Mouse (Mus musculus) hindbrain, embryonic 14.5 days (tissue): ENCODE results near the gene Syk. TPM values are rescaled to one million over a fixed set of nuclear protein-coding genes. Genes with fewer than 3 reads are reported as not detected.

Experiments used
- ATAC-seq: fragments of 200-750 bp; cut with Nextera tagmentation; 2 replicates; pipeline ENCODE4 v1.8.0; 2017; ENCODE audit warnings: moderate number of reproducible peaks, mild to moderate bottlenecking, moderate TSS enrichment, moderate library complexity; ENCODE audit not compliant: low FRiP score
- DNase-seq: peaks from one replicate; pipeline ENCODE4 v3.0.0-alpha.2; 2015; ENCODE audit warnings: low spot score
- H3K27ac ChIP-seq: fragments of 300-500 bp; sonication (generic); 2 replicates; pipeline ENCODE4 v1.5.1; 2014; ENCODE audit warnings: mild to moderate bottlenecking, moderate library complexity
- H3K27me3 ChIP-seq: fragments of 300-500 bp; sonication (generic); 2 replicates; pipeline ENCODE4 v1.6.1; 2014; ENCODE audit warnings: mild to moderate bottlenecking, low read length, mixed read lengths; ENCODE audit not compliant: control insufficient read depth, insufficient read depth
- H3K36me3 ChIP-seq: fragments of 300-500 bp; sonication (generic); replicated peaks from 2 replicates; pipeline ENCODE4 v1.6.1; 2014; ENCODE audit not compliant: control insufficient read depth, insufficient read depth
- H3K4me1 ChIP-seq: fragments of 300-500 bp; sonication (generic); replicated peaks from 2 replicates; pipeline ENCODE4 v1.6.1; 2014; ENCODE audit warnings: antibody characterized with exemption, low read length, mixed read lengths; ENCODE audit not compliant: control insufficient read depth, insufficient read depth
- H3K4me2 ChIP-seq: fragments of 300-500 bp; sonication (generic); replicated peaks from 2 replicates; pipeline ENCODE4 v1.6.1; 2014; ENCODE audit warnings: mild to moderate bottlenecking, moderate library complexity
- H3K4me3 ChIP-seq: fragments of 300-500 bp; sonication (generic); replicated peaks from 2 replicates; pipeline ENCODE4 v1.5.1; 2014; ENCODE audit warnings: mild to moderate bottlenecking, low read length
- H3K9ac ChIP-seq: fragments of 300-500 bp; sonication (generic); 2 replicates; pipeline ENCODE4 v1.6.1; 2014
- H3K9me3 ChIP-seq: fragments of 300-500 bp; sonication (generic); 2 replicates; pipeline ENCODE4 v1.6.1; 2016; ENCODE audit warnings: low read length; ENCODE audit not compliant: control insufficient read depth
- WGBS: fragments of 180-500 bp; shearing (Covaris S2); extraction: QIAGEN DNeasy Blood & Tissue Kit; methylation state at CpG from one replicate; pipeline ENCODE4 v1.1.7; 2014; 5-methylcytosine and 5-hydroxymethylcytosine counted together
- polyA plus RNA-seq: library from polyadenylated mRNA; unstranded; fragments of >200 nt; fragmentation: Nextera tagmentation; extraction: Ambion mirVana; gene quantifications from 2 replicates; pipeline ENCODE4 v1.2.1, GENCODE M21; 2014

Syk gene
- polyA plus RNA-seq, 1 experiment from 2014 or later = 2.0 TPM

DNA sequence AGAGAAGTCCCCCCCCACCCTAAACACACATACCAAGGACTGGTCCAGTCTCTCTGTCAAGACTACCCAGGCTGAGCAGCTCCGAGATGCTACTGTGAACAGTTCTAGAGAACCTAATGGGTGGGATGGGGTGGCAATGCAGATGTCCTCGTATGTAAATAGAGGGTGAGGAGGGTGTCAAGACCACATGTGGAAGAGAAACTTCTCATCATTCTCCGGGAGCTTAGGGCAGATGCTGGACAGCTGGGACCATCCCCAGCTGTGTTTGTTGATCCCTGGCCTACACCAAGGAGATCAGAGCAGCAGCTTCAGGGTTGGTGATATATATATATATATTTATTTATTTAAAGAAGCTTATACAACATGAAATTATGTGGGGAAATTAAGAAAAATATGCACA lies 22.0 kb downstream of the Syk start:
- ATAC-seq = no peak
- H3K27ac ChIP-seq = no peak overlapping the region
- no peak overlapping the region for H3K9ac ChIP-seq
- H3K36me3 ChIP-seq = no peaks in the 10 kb centered on the region
- H3K27me3 ChIP-seq = no peaks in the 10 kb centered on the region
- H3K9me3 ChIP-seq = no peaks in the 10 kb centered on the region
- no peak overlapping the region for H3K4me3 ChIP-seq
- 91% methylated on average over 3 of the region's 3 CpGs for WGBS
- no peaks in the 10 kb centered on the region; the same call in 1 of the 2 replicates for H3K4me1 ChIP-seq
- no peak for DNase-seq
- no peak overlapping the region for H3K4me2 ChIP-seq

DNA sequence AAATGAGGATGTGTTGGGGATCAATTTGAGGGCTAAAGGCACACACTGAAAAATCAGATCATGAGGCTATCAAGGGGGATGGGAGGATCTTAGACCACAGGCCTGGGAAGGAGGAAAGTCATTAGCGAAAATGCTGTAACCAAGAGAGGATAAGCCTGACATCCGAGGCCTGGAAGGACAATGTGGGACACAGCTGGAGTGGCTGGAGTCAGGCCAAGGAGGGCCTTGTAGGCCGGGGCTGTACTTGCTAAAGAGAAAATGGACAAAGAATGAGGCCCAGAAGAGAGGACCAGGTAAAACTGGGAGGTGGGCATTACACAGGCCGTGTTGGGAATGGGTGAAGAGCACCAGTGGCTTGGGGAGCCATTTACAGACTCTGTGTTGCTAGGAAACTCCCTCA lies 22.9 kb downstream of the Syk start:
- Histone ChIP-seq H3K27ac (no peak overlapping the region), H3K9me3 (no peaks in the 10 kb centered on the region), H3K9ac (no peak overlapping the region), H3K4me3 (no peak overlapping the region), H3K27me3 (no peaks in the 10 kb centered on the region), H3K36me3 (no peaks in the 10 kb centered on the region), H3K4me1 (no peaks in the 10 kb centered on the region; the same call in 1 of the 2 replicates), H3K4me2 (no peak overlapping the region)
- DNase-seq = no peak
- 82% methylated on average over 4 of the region's 4 CpGs for WGBS
- no peak for ATAC-seq

DNA sequence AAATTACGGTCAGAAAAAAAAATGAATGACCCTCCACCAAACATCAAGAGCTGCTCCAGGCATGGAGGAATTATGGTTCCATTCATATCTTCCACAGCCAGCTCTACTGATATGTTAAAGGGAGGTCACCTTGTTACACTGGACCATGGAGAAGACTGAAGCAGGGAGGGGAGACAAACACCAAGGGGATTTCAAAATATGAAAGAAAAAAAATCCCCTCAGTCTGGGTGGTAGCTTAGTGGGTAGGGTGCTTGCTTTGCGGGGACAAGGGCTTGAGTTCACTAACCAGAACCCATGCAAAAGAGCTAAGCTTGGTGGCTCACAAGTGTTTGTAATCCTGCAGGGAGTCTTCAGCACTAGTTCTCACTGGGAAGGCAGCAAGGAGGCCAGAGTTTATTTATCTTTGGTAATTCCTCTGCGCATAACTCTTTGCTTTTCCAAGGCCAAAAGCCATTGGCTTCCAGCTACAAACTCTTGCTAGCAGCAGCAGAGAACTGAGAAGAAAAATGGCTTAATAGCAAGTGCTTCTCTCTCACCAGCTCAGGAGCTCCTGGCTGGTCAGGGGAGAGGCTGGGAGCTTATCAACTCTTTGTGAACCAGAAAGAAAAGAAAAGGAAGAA lies 23.8 kb downstream of the Syk start:
- H3K36me3 ChIP-seq = no peaks in the 10 kb centered on the region
- no peak overlapping the region for H3K9ac ChIP-seq
- ATAC-seq (no peak), DNase-seq (no peak)
- H3K9me3 ChIP-seq = no peaks in the 10 kb centered on the region
- H3K4me1 ChIP-seq = no peaks in the 10 kb centered on the region; the same call in 1 of the 2 replicates
- no peaks in the 10 kb centered on the region for H3K27me3 ChIP-seq
- no peak overlapping the region for H3K4me2 ChIP-seq
- H3K27ac ChIP-seq = no peak overlapping the region
- 93% methylated on average over 3 of the region's 3 CpGs for WGBS
- no peak overlapping the region for H3K4me3 ChIP-seq

DNA sequence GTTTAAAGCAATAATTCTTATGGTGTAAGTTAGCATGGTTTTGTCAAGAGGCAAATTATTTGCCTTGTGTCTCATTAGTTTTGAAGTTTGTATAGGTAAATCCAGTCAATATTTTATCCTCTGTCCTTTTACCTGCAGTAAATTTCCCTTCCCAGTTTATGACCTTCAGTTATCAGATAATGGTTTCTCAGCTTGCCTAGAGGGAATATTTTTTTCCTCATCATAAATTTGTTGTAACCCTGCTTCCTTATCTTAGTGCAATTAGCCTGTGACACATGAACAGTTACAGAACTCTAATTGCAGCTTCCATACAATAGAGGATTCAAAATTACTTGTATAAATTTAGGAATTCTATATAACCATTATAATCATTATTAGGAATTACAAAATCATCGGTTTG lies 25.0 kb downstream of the Syk start:
- WGBS = 93% methylated on average over 1 of the region's 1 CpGs
- DNase-seq (no peak), ATAC-seq (no peak)
- H3K9ac ChIP-seq = no peak overlapping the region
- no peak overlapping the region for H3K4me2 ChIP-seq
- H3K4me1 ChIP-seq = no peaks in the 10 kb centered on the region; the same call in 1 of the 2 replicates
- no peaks in the 10 kb centered on the region for H3K27me3 ChIP-seq
- no peaks in the 10 kb centered on the region for H3K36me3 ChIP-seq
- H3K9me3 ChIP-seq = no peaks in the 10 kb centered on the region
- no peak overlapping the region for H3K4me3 ChIP-seq
- no peak overlapping the region for H3K27ac ChIP-seq

DNA sequence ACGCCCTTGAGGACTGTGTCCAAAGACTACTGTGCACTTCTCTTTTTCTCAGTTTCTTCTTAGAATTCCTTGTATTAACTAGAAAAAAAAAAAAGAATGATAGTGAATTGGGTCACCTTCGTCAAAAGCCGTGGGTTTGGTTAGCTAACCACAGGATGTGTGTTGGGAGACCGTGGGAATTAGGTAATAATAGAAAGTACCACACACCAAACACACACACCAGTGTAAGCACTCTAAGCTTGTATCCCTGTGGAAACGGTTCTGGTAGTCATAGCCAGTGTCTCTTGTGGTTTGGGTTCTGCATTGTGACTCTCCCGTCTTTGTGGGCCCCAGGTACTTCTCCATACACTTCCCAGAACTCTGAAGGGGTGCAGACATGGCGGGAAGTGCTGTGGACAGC lies 27.5 kb downstream of the Syk start:
- Histone ChIP-seq H3K4me2 (no peak overlapping the region), H3K27me3 (no peaks in the 10 kb centered on the region), H3K4me3 (no peak overlapping the region), H3K36me3 (no peaks in the 10 kb centered on the region), H3K9me3 (no peaks in the 10 kb centered on the region), H3K9ac (no peak overlapping the region), H3K4me1 (no peaks in the 10 kb centered on the region), H3K27ac (no peak overlapping the region)
- DNase-seq (no peak), ATAC-seq (no peak)
- 92% methylated on average over 7 of the region's 7 CpGs for WGBS

DNA sequence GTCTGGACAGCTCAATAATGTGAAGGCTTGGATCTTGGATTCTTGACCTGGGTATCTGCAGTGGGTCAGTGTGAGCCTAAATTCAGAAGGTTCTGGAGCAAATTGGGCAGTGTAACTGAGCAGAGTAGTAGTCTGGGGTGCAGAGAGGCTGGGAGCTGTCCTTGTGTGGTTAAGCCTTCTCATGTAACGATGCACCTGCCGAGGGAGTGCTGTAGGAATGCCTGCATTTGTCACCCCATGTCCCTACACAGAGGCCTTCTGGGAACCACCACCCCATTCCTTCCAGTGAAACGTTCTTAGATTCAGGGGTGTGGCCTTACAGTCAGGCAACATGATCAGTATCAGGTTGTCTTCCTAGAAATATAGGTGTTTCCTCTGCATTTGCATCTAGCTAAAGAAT lies 30.3 kb downstream of the Syk start:
- H3K4me3 ChIP-seq = no peak overlapping the region
- no peaks in the 10 kb centered on the region for H3K36me3 ChIP-seq
- no peaks in the 10 kb centered on the region for H3K27me3 ChIP-seq
- H3K27ac ChIP-seq = no peak overlapping the region
- H3K9ac ChIP-seq = no peak overlapping the region
- H3K9me3 ChIP-seq = no peaks in the 10 kb centered on the region
- 84% methylated on average over 3 of the region's 3 CpGs for WGBS
- no peaks in the 10 kb centered on the region for H3K4me1 ChIP-seq
- H3K4me2 ChIP-seq = no peak overlapping the region
- ATAC-seq (no peak), DNase-seq (no peak)

DNA sequence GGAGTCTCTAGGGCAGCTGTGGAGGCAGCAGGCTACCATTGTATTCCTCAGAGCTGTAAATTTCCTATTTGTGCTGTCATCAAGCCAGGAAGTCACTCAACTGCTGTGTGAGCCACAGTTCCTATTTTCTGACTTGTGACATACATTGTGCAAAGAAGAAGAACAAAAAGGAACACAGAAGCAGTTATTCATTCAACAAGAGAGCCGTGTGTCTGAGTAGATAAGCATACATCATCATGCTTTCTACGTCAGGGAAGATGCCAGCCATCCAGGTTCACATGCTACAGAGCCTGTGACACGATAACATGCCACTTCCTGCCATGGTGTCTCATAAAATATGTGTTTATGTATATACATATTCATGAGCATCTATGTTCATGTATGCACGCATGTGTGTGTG lies 32.1 kb downstream of the Syk start:
- 79% methylated on average over 4 of the region's 4 CpGs for WGBS
- H3K27me3 ChIP-seq = no peaks in the 10 kb centered on the region

DNA sequence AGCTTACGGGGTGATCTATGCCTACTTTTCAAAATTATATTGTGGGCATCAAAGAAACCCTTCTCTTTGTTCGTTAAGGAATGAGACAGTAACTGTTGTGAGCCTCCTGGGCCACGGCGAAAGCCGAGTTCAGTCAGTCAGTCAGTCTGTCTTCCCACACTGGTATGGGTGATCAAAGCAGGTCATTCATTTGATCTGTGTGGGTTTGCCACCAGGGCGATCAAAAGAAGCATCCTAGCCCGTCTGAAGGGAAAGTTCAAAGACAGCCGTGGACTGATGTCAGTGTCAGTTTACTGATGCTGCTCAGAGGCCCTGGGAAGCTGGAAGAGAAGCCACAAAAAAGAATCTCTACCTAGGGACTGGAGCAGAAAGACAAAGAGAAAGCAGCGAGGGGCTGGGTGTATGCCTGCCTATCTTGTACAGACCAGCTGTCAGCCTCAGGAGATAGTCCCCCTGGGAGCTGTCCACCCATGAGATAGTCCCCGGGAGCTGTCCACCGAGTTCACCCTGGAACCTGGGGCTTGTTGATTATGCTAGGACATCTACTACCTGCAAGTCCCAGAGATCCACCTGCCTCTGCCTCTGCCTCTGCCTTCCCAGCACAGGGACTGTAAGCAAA lies 34.2 kb downstream of the Syk start:
- Histone ChIP-seq H3K9ac (no peak overlapping the region), H3K36me3 (no peaks in the 10 kb centered on the region), H3K27ac (no peak overlapping the region), H3K4me2 (no peak overlapping the region), H3K27me3 (no peaks in the 10 kb centered on the region), H3K9me3 (no peaks in the 10 kb centered on the region), H3K4me3 (no peak overlapping the region), H3K4me1 (no peaks in the 10 kb centered on the region)
- WGBS = 66% methylated on average over 11 of the region's 11 CpGs
- DNase-seq = no peak
- ATAC-seq = no peak

More for the DNA sequence above, 32.1 kb downstream of the Syk start:
- DNase-seq (no peak), ATAC-seq (no peak)
- H3K9me3 ChIP-seq = no peaks in the 10 kb centered on the region
- no peaks in the 10 kb centered on the region for H3K36me3 ChIP-seq
- H3K4me2 ChIP-seq = no peak overlapping the region
- H3K4me1 ChIP-seq = no peaks in the 10 kb centered on the region
- no peak overlapping the region for H3K27ac ChIP-seq
- H3K4me3 ChIP-seq = no peak overlapping the region
- no peak overlapping the region for H3K9ac ChIP-seq

DNA sequence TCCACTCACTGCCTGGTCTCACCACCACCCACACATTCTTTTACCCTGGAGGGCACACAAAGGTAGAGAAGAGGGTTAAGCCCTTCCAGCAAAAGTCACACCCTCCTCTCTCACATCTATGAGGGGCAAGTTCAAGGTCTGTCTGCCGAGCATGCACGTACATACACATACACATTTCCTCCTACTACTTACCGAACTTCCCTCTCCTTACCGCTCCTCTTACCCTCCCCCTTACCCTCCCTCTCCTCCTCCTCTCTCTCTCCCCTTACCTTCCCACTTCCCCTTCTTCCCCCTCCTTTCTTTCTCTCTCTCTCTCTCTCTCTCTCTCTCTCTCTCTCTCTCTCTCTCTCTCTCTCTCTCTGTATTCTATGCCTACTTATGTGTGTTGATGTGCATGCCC lies 35.6 kb downstream of the Syk start:
- Histone ChIP-seq H3K9ac (no peak overlapping the region), H3K4me3 (no peak overlapping the region), H3K4me2 (no peak overlapping the region), H3K4me1 (no peaks in the 10 kb centered on the region), H3K9me3 (no peaks in the 10 kb centered on the region), H3K36me3 (no peaks in the 10 kb centered on the region), H3K27ac (no peak overlapping the region), H3K27me3 (no peaks in the 10 kb centered on the region)
- WGBS = 83% methylated on average over 4 of the region's 4 CpGs
- ATAC-seq (no peak), DNase-seq (no peak)

DNA sequence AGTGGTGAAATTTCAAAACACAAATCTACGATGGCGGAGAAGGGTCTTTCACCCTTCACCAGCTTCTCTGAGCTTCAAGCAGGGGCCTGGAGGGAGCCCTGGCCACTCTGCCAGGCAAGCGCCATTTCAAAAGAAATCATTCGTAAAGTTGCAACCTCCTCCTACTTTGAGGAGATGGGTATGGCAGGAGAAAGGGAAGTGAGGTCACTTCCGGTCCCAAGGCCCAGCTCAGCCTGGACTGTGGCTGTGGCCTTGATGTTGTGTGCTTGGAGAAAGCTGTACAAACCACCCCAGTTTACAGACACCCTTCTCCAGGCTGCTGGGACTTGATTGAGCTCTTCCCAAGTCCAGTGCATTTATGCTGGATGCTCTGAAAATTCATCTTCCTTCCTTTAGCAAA lies 36.5 kb downstream of the Syk start:
- Histone ChIP-seq H3K27ac (no peak overlapping the region), H3K4me2 (no peak overlapping the region), H3K9me3 (no peaks in the 10 kb centered on the region), H3K4me1 (no peaks in the 10 kb centered on the region), H3K4me3 (no peak overlapping the region), H3K27me3 (no peaks in the 10 kb centered on the region), H3K36me3 (no peaks in the 10 kb centered on the region), H3K9ac (no peak overlapping the region)
- ATAC-seq (no peak), DNase-seq (no peak)
- WGBS = 91% methylated on average over 5 of the region's 5 CpGs
